Mouse (Mus musculus) c-Kit-positive CD71-positive TER-119-negative erythroid progenitor cells, embryonic 14.5 days (primary cell): ENCODE measurements at regions not wholly inside any gene's neighbourhood (a gene's known extent, or its start where the extent isn't known, plus 50 kb on each side); places are given as distances from the start of the nearest gene placed in this dataset.

Experiments
- DNase-seq: peaks from one replicate; pipeline ENCODE4 v3.0.0-alpha.2; 2013; ENCODE audit warnings: low read depth

DNA sequence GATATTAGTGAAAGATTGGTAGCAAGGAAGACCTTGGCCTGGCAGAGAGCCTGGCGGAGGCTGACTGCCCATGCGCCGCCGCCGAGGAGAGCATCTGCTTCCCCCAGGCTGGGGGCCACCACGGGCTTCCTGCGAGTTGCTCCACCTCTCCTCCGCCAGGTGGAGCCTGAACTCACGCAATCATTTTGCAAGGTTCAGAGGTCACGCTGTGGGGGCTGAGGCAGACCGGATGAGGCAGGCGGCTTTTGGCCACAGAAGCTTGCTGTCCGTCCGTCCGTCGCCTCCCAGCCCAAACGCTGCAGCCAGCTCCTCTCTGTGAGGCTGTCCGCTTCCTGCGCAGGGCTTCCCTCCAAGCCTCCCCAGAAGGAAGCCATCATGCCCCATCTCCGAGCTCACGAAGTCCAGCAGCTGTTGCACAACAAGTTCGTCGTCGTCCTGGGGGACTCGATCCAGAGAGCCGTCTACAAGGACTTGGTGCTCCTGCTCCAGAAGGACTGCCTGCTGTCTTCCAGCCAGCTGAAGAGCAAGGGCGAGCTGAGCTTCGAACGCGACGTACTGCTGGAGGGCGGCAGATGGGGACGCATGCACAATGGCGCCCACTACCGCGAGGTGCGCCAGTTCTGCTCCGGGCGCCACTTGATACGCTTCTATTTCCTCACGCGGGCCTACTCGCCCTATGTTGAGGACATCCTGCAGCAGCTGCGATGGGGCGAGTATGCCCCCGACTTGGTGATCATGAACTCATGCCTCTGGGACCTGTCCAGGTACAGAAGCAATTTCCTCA lies 269.3 kb upstream of the Erbb4 start:
- no peak for DNase-seq

- no peak for DNase-seq
These were observed 267.4 kb upstream of the Erbb4 start for GRCm38 (mm10) chr1:69375246-69375645.

DNA sequence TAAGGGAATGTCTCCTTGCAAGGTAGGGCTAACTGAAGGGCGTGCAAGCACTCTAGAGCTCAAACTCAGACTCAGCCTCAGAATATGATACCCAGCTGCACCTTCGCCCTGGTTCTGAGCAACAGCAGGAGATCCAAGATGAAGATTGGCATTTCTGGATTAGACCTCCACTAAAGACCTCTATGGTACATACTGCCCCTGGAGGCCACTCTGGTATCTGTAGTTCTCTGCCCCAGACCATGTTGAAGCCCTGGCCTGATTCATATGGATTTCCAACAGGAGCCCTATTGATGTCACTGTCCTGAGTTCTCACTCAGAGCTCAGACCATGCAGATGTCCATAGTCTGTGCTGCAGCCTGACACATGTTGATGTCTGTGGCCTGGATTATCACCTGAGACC lies 262.2 kb upstream of the Erbb4 start:
- DNase-seq = no peak

DNA sequence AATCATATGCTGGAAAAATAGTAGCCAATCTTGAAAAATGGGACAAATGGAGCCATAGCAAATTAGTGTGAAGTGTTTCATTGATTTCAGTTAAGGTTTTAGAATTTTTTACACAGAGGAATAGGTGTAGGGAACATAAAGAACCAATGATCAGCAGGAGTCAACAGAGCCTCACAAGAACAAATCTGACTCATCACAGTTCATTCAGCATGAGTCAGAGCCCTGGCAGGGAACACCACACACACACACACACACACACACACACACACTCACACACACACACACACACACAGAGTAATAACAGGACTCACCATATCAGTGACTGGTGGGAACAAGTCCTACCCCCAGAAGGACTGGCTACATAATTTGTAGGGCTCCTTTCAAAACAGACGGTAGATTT lies 259.7 kb upstream of the Erbb4 start:
- no peak for DNase-seq

GRCm38 (mm10) chr1:69364069-69364468 lies 256.2 kb upstream of the Erbb4 start:
- no peak for DNase-seq

DNA sequence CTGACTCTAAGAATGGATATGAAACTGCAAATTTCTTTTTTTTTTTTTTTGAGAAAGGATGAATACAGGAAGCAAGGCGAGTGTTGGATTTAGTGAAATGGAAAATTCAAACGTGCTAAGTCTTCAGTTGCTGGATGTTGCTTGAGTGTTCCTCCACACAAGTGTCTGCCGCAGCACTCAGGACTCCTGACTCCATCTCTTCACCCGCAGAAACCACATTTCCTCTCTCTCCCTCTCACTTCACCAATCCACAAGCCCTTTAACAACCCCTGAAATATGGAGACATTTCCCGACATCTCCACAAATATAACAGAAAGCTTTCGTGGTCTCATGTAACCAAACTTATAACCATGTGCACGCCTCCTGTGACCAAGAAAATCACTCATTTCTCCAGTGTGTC lies 249.7 kb upstream of the Erbb4 start:
- DNase-seq = no peak

DNA sequence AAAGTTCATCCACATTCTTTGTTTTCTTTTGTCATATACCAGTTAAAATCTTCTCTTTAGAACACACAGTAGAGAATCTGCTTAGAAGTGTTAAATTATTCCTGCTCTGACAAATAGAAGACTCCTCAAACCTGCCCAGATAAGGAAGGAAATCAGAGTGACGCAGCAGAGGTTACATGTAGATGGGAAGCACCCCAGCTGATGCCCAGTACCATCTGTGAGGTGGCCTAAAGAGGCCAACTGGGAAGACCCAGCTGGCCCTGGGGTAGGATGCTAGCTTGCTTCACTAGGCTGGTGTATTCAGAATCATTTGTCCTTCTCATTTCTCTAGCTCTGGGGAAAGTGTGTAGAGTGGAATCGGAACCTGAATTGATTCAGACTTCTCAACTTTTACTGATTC lies 242.6 kb upstream of the Erbb4 start:
- no peak for DNase-seq

GRCm38 (mm10) chr1:69349826-69350225 lies 242.0 kb upstream of the Erbb4 start:
- DNase-seq = no peak

GRCm38 (mm10) chr1:69342100-69342499 lies 234.2 kb upstream of the Erbb4 start:
- no peak for DNase-seq

DNA sequence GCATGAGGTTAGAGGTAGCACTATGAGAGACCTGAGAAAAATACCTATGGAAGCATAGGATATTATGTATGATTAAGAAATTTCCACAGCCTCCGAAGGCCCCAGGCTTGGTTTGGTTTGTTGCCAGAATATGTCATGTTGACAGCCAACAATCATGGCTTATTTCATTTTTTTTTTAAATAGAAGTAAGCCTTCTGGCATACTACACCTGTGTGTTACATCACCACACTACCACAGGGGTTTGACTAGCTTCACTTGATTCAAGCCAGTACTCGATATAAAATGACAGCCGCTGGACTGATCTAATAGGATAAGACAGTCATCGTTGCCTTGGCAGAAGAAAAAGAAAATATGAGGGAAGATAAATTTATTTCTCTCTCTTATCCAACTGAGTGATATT lies 232.6 kb upstream of the Erbb4 start:
- DNase-seq = no peak

DNA sequence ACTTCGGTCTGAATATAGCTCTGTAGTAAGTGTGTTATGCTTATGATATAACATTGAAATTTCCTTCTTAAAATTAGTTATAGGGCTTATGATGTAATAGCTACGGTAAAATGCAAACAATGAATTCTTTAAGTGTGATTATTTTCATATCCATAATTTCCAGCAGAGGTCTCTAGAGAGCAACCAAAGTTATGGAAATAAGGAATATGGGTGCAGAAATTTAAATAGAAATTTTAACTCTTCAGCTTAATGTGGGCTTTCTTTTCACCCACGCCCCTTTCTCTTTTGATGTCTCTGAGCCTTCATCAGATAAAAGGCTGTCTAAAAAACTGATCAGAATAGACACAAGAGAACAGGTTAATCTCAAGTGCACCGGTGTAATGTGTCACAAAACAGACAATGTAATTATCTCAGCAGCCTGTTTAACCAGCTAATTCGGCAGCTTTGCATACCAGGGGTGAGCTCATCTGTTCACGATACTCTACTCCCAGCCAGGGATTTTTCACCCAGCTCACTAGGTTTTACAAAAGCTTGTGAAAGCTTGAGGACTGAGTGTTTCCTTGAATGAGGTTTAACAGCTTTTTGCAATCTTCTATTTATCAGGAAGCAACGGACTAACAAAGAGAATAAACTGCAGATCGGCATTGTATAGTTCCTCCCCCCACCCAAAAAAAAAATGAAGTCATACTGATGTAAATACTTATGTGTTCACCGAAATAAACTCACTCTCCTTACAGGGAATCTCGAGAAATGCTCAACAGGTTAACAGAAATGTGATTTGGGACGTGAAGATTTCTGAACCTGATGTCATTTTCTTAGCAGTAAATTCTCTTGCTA lies 223.8 kb upstream of the Erbb4 start:
- DNase-seq = peak; percentile 29

DNA sequence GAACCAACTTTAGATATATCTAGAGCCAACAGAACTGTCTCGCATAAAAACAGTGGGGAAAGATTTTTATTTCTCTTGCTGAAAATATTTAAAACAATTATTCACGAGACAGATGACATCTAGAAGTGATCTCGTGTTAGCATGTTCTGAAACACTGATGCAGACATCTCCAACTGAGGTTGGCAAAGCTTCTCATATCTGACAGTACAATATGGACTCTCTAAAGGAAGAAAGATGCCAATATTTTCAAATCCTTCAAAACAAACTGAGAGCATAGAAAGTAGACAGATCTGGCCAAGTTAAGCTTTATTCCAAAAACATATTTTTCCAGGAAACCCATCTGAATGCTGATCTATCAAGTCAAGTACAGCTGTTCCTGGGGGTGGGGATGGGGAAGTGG lies 221.5 kb upstream of the Erbb4 start:
- no peak for DNase-seq

- no peak for DNase-seq
These were observed 218.9 kb upstream of the Erbb4 start for GRCm38 (mm10) chr1:69326711-69327110.

- no peak for DNase-seq
These were observed 211.7 kb upstream of the Erbb4 start for GRCm38 (mm10) chr1:69319526-69319925.

DNA sequence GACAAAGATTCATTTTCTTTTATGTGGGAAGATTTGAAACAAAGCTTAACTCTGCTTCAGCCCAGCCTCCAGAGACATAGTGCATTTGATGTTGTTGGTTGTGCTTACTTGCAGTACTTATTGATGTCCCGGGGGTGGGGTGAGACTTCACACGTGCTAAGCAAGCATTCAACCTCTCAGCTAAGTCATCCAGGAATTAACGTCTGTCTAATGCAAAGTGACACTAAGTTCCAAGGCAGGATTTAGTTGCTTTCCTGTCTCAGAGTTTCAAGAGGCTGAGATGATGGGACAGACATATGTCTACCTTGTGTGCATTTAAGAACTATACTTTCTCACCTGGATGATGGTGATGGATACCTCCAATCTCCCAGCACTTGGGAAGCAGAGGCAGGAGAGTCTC lies 189.0 kb upstream of the Erbb4 start:
- DNase-seq = no peak

DNA sequence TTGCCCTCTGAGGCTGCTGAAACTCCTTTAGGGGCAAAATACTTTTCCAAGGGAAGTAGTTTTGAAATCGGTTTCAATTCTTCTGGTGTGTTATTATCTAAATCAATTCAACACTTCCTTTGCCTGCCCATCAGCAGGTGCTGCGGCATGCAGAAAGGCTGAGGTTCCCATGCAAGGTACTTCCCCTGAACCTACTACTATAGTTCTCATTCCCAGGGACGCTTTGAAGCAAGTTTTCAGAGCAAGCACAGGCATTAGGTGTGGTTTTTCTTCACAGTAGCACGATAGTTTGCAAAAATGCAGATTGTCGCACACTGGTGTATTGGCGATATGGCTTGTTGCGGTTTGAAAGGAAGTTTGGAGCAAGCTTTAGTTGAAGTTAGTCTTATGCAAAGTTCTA lies 183.5 kb upstream of the Erbb4 start:
- DNase-seq = no peak

DNA sequence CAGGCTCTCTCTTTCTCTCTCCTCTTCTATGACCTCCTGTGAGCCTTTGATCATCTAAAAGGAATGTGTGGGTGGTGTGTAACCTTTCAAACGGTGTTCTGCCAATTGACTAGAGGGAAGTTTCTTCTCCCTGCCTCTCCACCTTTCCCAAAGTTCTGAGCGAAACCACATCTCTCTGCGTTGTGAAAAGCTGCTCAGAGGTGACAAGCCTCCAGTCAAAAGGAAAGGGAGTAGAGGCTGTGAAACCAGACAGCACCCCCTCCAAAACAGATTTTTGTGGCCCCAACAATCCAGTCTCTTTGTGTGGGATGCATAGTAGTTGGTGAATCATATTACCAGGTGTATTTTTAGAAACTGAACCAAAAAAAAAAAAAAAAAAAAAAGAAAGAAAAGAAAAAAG lies 178.5 kb upstream of the Erbb4 start:
- no peak for DNase-seq

GRCm38 (mm10) chr1:69277428-69277827 lies 169.6 kb upstream of the Erbb4 start:
- DNase-seq = no peak

DNA sequence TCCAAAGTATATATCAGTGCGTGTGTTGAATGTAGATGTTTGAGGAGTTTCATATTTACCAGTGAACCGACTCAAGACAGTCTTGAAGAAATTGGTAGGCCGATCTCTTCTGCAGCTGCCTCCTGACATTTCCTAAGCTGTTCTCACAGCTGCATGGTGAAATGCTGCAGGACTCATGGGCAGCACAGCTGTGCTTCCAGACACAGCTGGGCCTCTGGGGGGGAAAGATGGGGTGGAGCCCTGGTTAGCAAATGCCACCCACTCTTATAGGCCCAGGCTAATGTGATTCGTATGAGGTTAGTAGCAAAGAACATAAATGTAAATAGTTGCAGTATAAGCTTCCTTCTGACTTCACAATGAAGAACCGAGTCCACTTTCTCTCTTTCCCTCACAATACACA lies 139.8 kb upstream of the Erbb4 start:
- no peak for DNase-seq

DNA sequence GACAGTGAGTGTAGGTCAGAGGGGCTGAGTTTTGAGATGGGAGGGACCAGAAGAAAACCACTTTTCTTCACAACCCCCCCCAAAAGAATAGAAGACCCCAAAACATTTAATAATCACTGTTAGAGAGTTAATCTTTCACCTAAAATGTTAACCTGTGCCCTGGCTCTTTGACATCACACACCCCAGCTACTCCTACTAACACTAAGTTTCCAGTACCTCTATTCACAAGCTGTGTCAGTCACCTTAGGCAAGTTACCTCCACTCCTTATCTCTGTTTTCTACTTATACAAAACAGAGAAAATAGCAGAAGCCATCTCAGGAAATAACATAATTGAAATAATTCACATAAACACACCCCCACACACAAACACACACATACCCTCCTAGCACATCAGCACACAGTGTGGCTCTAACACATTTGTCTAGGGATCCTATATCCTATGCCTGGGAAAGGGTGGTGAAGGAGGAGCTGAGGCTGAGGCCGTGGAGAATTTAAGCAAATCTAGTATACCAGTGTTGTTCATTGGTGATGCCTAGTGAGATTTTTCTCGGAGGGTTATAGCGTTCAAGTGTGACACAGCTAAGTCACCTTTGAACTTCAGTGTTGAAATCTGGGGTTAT lies 134.5 kb upstream of the Erbb4 start:
- no peak for DNase-seq

DNA sequence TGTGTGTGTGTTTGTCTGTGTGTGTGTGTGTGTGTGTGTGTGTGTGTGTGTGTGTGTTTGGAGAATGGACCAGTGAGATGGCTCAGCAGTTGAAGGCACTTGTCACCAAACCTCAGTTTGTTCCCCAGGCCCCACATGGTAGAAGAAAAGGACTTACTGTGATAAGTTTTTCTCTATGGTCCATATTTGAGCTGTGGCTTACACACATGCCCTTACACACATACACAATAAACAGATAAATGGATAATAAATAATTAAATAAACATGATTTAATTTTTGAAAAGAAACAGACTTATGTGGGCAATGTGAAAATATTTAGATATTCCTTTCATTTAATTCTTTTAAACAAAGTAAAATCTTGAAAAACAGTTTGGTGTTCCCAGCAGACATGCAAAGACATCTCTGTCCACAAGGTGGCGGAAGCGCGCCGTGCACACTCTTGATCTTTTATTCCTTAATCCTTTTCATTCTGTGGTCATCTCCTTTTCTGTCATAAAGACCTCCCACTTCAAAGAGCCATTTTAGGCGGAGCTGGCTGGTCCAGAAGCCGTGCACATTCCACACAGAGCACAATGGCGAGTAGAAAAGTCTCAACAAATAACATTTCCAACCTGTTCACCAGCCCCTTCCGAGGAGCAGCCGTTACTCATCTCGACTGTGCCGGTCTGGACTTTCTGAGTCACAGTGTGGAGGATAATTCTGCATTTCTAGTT lies 133.8 kb upstream of the Erbb4 start:
- peak; percentile 32 for DNase-seq

DNA sequence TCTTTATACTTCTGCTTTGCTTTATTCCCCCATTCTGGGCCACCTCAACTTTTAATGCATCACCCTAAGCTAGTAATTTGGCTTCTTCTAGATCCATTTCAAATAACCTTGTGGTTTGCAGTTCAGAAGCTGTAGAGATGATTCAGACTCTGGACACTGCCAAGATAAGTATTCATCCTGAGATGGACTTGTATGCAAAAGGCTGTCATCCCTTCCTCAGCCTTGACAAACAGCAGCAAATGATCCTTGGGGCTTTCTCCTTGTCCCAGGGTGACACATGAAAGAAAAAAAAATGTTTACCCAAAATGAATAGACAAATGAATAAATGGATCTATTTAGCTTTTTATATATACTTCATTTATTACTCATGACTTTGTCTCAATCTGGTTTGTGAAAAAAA lies 120.0 kb upstream of the Erbb4 start:
- DNase-seq = no peak
